Mouse (Mus musculus) ES-Bruce4 (cell line): ENCODE data around the gene Zfp248.

Source experiments
- CTCF ChIP-seq: IDR thresholded peaks from one replicate; pipeline ENCODE4 v1.8.1; 2011; ENCODE audit warnings: low read depth, low read length
- POLR2A ChIP-seq: IDR thresholded peaks from one replicate; pipeline ENCODE4 v1.8.1; 2011; ENCODE audit warnings: low read length; ENCODE audit not compliant: insufficient read depth

GRCm38 (mm10) chr6:118381234-118381633 is 74.1 kb downstream of the Zfp248 start:
- TF ChIP-seq CTCF: no peak
- TF ChIP-seq POLR2A: no peak
